Mouse (Mus musculus) lung, embryonic 15.5 days (tissue): ENCODE measurements around the gene Dmbx1. TPM values are rescaled to one million over a fixed set of nuclear protein-coding genes. Genes with fewer than 3 reads are reported as not detected.

Experiments used
- ATAC-seq: fragments of 200-750 bp; cut with Nextera tagmentation; 2 replicates; pipeline ENCODE4 v1.8.0; 2017; ENCODE audit warnings: moderate number of reproducible peaks, borderline replicate concordance; ENCODE audit not compliant: low FRiP score, low TSS enrichment; ENCODE audit errors: extremely low read depth
- H3K27ac ChIP-seq: fragments of 300-500 bp; sonication (generic); 2 replicates; pipeline ENCODE4 v1.5.1; 2015; ENCODE audit warnings: moderate library complexity, mild to moderate bottlenecking, inconsistent platforms
- H3K27me3 ChIP-seq: fragments of 300-500 bp; sonication (generic); 2 replicates; pipeline ENCODE4 v1.6.1; 2015; ENCODE audit warnings: inconsistent platforms
- H3K36me3 ChIP-seq: fragments of 300-500 bp; sonication (generic); 2 replicates; pipeline ENCODE4 v1.6.1; 2015; ENCODE audit warnings: inconsistent platforms
- H3K4me1 ChIP-seq: fragments of 300-500 bp; sonication (generic); 2 replicates; pipeline ENCODE4 v1.6.1; 2015; ENCODE audit warnings: inconsistent platforms
- H3K4me2 ChIP-seq: fragments of 300-500 bp; sonication (generic); 2 replicates; pipeline ENCODE4 v1.6.1; 2015; ENCODE audit warnings: inconsistent platforms, mild to moderate bottlenecking, moderate library complexity
- H3K4me3 ChIP-seq: fragments of 300-500 bp; sonication (generic); 2 replicates; pipeline ENCODE4 v1.5.1; 2015; ENCODE audit warnings: mild to moderate bottlenecking, inconsistent platforms
- H3K9ac ChIP-seq: fragments of 300-500 bp; sonication (generic); 2 replicates; pipeline ENCODE4 v1.6.1; 2015; ENCODE audit warnings: inconsistent platforms
- H3K9me3 ChIP-seq: fragments of 300-500 bp; sonication (generic); 2 replicates; pipeline ENCODE4 v1.6.1; 2016; ENCODE audit warnings: inconsistent platforms
- WGBS: fragments of 180-500 bp; shearing (Covaris S2); methylation state at CpG from one replicate; pipeline ENCODE4 v1.1.7; 2015; 5-methylcytosine and 5-hydroxymethylcytosine counted together
- polyA plus RNA-seq: library from polyadenylated mRNA; unstranded; fragments of >200 nt; fragmentation: Nextera tagmentation; extraction: Ambion mirVana; gene quantifications from 2 replicates; pipeline ENCODE4 v1.2.1, GENCODE M21; 2015

The Dmbx1 gene
- polyA plus RNA-seq, 1 experiment from 2014 or later, result 0.05 TPM

GRCm38 (mm10) chr4:115881183-115881582 is 58.5 kb downstream of the Dmbx1 start:
- H3K36me3 ChIP-seq, result no peaks in the 10 kb centered on the region
- H3K4me2 ChIP-seq, result no peak overlapping the region
- H3K4me3 ChIP-seq, result no peak overlapping the region
- 0 out of 2 replicates have a peak, but pooled peaks cover 7% of the 10 kb centered on the region for H3K4me1 ChIP-seq
- no peak overlapping the region for H3K27ac ChIP-seq
- H3K9me3 ChIP-seq, result no peaks in the 10 kb centered on the region
- H3K9ac ChIP-seq, result no peak overlapping the region
- ATAC-seq, result no peak
- no peaks in the 10 kb centered on the region for H3K27me3 ChIP-seq
- WGBS, result 19% methylated on average over 1 of the region's 1 CpGs

DNA sequence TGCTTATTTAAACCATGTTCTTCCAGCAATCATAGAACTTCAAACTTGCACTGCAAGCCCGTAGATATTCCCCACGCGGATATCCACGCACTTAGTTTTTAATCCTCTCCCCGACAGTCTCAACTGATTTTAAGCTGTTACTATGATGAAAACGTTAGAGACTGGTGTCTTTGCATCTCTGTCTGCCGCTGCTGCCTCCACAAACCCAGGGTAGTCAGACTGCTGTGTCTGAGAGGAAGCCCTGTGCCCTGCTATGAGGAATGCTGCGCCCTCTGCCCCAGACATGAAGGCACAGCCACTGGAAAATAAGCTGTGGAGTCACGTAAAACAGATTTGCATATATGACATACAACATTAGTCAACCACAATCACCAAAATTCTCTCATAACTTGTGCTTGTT is 60.9 kb downstream of the Dmbx1 start:
- peak overlapping the region; percentile 36; the same call in 1 of the 2 replicates for H3K4me2 ChIP-seq

DNA sequence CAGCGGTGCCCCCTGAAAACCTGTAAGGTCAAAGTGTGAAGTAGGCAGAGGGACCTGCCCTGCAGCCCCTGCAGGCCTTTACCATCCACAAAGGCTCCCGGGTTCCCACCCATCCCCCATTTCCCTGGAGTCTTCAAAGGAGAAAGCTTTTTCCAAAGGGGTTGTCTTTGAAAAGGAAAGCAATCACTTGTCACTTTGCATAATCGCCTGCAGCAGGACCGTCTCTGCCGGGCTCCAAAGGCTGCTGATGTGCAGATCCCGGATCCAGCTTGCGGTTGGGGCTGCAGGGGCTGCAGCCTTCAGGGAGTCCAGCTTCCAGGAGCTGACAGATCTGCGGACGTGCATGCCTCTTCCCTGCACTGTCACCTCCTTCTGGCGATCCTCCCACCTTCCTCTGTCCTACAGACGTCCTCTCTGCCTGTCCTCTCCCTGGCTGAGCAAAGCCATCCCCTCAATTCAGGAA is 61.5 kb downstream of the Dmbx1 start:
- peak; percentile 50; the same call in 1 of the 2 replicates for ATAC-seq
- H3K27ac ChIP-seq, result no peak overlapping the region
- no peaks in the 10 kb centered on the region for H3K27me3 ChIP-seq
- H3K9me3 ChIP-seq, result no peaks in the 10 kb centered on the region
- H3K4me3 ChIP-seq, result no peak overlapping the region
- peak overlapping the region; percentile 36; the same call in 1 of the 2 replicates for H3K4me2 ChIP-seq
- 4% methylated on average over 11 of the region's 11 CpGs for WGBS
- peaks cover 9% of the 10 kb centered on the region for H3K36me3 ChIP-seq
- H3K9ac ChIP-seq, result no peak overlapping the region
- H3K4me1 ChIP-seq, result 0 out of 2 replicates have a peak, but pooled peaks cover 7% of the 10 kb centered on the region

More for the DNA sequence above, 60.9 kb downstream of the Dmbx1 start:
- Histone ChIP-seq H3K4me1 (0 out of 2 replicates have a peak, but pooled peaks cover 7% of the 10 kb centered on the region), H3K9me3 (no peaks in the 10 kb centered on the region), H3K27me3 (no peaks in the 10 kb centered on the region), H3K27ac (no peak overlapping the region), H3K9ac (no peak overlapping the region), H3K4me3 (no peak overlapping the region), H3K36me3 (peaks cover 3% of the 10 kb centered on the region; the same call in 1 of the 2 replicates)
- WGBS, result 34% methylated on average over 9 of the region's 9 CpGs
- no peak for ATAC-seq

GRCm38 (mm10) chr4:115873231-115873630 is 66.5 kb downstream of the Dmbx1 start:
- Histone ChIP-seq H3K27ac (no peak overlapping the region), H3K9me3 (no peaks in the 10 kb centered on the region), H3K27me3 (no peaks in the 10 kb centered on the region), H3K4me3 (no peak overlapping the region), H3K9ac (no peak overlapping the region), H3K4me1 (0 out of 2 replicates have a peak, but pooled peaks cover 4% of the 10 kb centered on the region), H3K36me3 (peaks cover 17% of the 10 kb centered on the region), H3K4me2 (no peak overlapping the region)
- WGBS, result 88% methylated on average over 3 of the region's 3 CpGs
- ATAC-seq, result no peak

GRCm38 (mm10) chr4:115869512-115870210 is 70.1 kb downstream of the Dmbx1 start:
- Histone ChIP-seq H3K4me3 (no peak overlapping the region), H3K9ac (no peak overlapping the region), H3K4me1 (no peaks in the 10 kb centered on the region), H3K4me2 (no peak overlapping the region), H3K36me3 (peaks cover 17% of the 10 kb centered on the region), H3K27ac (no peak overlapping the region), H3K27me3 (no peaks in the 10 kb centered on the region), H3K9me3 (no peaks in the 10 kb centered on the region)
- 35% methylated on average over 16 of the region's 16 CpGs for whole genome bisulfite sequencing
- no peak for ATAC-seq

Other genes with a start within 250 kb of the Dmbx1 start
- 30.6 and 34.6 TPM in 2 replicates for gene Efcab14, start 202.2 kb downstream of the Dmbx1 start, polyA plus RNA-seq
- gene Tex38, start 158.9 kb downstream of the Dmbx1 start, polyA plus RNA-seq, result 0.20 and 0.32 TPM in 2 replicates
- 50.7 and 52.0 TPM in 2 replicates for gene Atpaf1, start 155.1 kb downstream of the Dmbx1 start, polyA plus RNA-seq
- gene Mob3c, start 111.8 kb downstream of the Dmbx1 start, polyA plus RNA-seq, result 11.7 and 13.5 TPM in 2 replicates
- gene Mknk1, start 100.7 kb downstream of the Dmbx1 start, polyA plus RNA-seq, result 23.9 and 28.3 TPM in 2 replicates
- gene Kncn, start 55.5 kb downstream of the Dmbx1 start, polyA plus RNA-seq, result not detected in 2 replicates
- gene 6430628N08Rik, start 49.3 kb downstream of the Dmbx1 start, polyA plus RNA-seq, result not detected in 2 replicates
- 8.9 and 10.2 TPM in 2 replicates for gene Faah, start 78.0 kb upstream of the Dmbx1 start, polyA plus RNA-seq
- gene Nsun4, start 114.0 kb upstream of the Dmbx1 start, polyA plus RNA-seq, result 24.6 and 24.8 TPM in 2 replicates
- 469 and 488 TPM in 2 replicates for gene Uqcrh, start 135.1 kb upstream of the Dmbx1 start, polyA plus RNA-seq
- gene Lrrc41, start 135.3 kb upstream of the Dmbx1 start, polyA plus RNA-seq, result 70.9 and 71.5 TPM in 2 replicates
- gene Rad54l, start 183.8 kb upstream of the Dmbx1 start, polyA plus RNA-seq, result 34.5 and 34.7 TPM in 2 replicates
- gene Pomgnt1, start 183.9 kb upstream of the Dmbx1 start, polyA plus RNA-seq, result 59.2 and 66.1 TPM in 2 replicates
- gene Lurap1, start 211.4 kb upstream of the Dmbx1 start, polyA plus RNA-seq, result 2.8 and 3.3 TPM in 2 replicates
- 10.6 and 13.3 TPM in 2 replicates for gene Tspan1, start 227.7 kb upstream of the Dmbx1 start, polyA plus RNA-seq
- gene 1700042G07Rik, start 233.4 kb upstream of the Dmbx1 start, polyA plus RNA-seq, result not detected in 2 replicates
- not detected in 2 replicates for gene Gm49337, start 233.5 kb upstream of the Dmbx1 start, polyA plus RNA-seq